Mouse (Mus musculus) testis, adult 2 months (tissue): ENCODE measurements around the gene Gdf11.

Experiments
- CTCF ChIP-seq: fragments of 200-500 bp; IDR thresholded peaks from 2 replicates; pipeline ENCODE4 v1.5.1; 2012; ENCODE audit warnings: low read depth, mild to moderate bottlenecking, inconsistent platforms, low read length, moderate library complexity; ENCODE audit not compliant: control insufficient read depth, insufficient read depth, insufficient replicate concordance
- POLR2A ChIP-seq: fragments of 200-500 bp; IDR thresholded peaks from 2 replicates; pipeline ENCODE4 v1.6.1; 2012; ENCODE audit warnings: low read depth, mild to moderate bottlenecking, inconsistent platforms, low read length, moderate library complexity; ENCODE audit not compliant: control insufficient read depth

DNA sequence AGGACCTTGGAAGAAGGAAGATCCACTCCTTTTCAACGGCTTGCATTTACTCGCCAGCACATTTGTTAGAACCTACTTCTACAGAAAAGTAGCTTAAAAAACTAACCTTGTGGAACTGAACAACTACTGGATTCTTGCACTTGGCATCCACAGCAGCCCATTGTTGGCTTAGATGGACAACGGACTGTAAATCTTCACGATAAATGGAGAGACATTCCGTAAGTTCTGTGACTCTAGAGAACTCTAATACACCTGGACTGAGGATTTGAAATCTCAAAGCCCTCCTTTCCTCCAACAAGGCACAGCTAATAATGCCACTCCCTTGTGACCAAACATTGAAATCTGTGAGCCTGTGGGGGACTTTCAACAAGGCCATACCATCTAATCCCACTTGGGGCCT is 48.3 kb downstream of the Gdf11 start:
- no peak for TF ChIP-seq CTCF
- TF ChIP-seq POLR2A = no peak
